Mouse (Mus musculus): ENCODE data around the gene Mrfap1. TPM values are rescaled to one million over a fixed set of nuclear protein-coding genes. Genes with fewer than 3 reads are reported as not detected.
"Not testable (repeated sequence)": the region's sequence is repeated elsewhere in the genome, so short reads cannot be mapped to it uniquely, and the experiment has no call there.

The Mrfap1 gene
- polyA plus RNA-seq, 1 experiment, result 47.5 TPM

DNA sequence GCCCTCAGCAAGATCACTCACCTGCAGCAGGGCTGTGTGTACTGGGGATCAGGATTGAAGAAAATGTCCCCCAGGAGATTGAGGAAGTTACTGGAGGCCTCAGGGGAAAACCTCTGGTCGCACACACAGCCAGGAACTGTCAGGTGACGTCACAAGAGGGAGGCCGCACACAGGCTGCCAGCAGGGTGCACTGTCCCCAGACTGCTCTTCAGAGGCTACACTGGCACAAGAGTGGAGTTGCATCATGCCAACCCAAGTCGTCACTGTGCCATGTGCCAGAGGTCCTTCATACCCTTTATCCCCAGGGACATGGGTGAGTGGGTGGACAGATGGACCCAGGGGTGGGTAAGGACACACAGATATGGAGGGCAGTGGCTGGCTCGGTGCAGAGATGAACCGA, 18.0 kb upstream of the Mrfap1 start:
- Histone ChIP-seq H3K4me3 (ENCODE audit: extremely low read depth, insufficient read depth, insufficient read length) (no peak overlapping the region), H3K27me3 (ENCODE audit: control insufficient read depth, insufficient read depth, low read length) (no peaks in the 10 kb centered on the region), H3K36me3 (ENCODE audit: control insufficient read depth, insufficient read depth, low read length) (peaks cover 38% of the 10 kb centered on the region), H3K27ac (ENCODE audit: insufficient read depth, low read length) (no peak overlapping the region), H3K4me1 (ENCODE audit: control insufficient read depth, insufficient read depth, insufficient read length) (peaks cover 2% of the 10 kb centered on the region; the same call in 1 of the 2 replicates)
- WGBS, result 61% methylated on average over 6 of the region's 6 CpGs
- TF ChIP-seq CTCF (IDR thresholded peaks at IDR 0.05; ENCODE audit: extremely low read depth, insufficient read depth, insufficient read length, insufficient replicate concordance), result peak; percentile 23; the same call in 1 of the 2 replicates
- TF ChIP-seq POLR2A (IDR thresholded peaks at IDR 0.05; ENCODE audit: low read depth, low read length), result no peak
- DNase-seq (ENCODE audit: low read depth in 1 of 2, low spot score in 2 of 2), result peak in 1 of 2 experiments; percentile 37

GRCm38 (mm10) chr5:36811413-36811812, 14.8 kb upstream of the Mrfap1 start:
- no peak overlapping the region for H3K4me3 ChIP-seq (ENCODE audit: extremely low read depth, insufficient read depth, insufficient read length)
- H3K27ac ChIP-seq (ENCODE audit: insufficient read depth, low read length), result no peak overlapping the region
- H3K27me3 ChIP-seq (ENCODE audit: control insufficient read depth, insufficient read depth, low read length), result no peaks in the 10 kb centered on the region
- peak in 1 of 2 experiments; percentile 55 for DNase-seq (ENCODE audit: low read depth in 1 of 2, low spot score in 2 of 2)
- 27% methylated on average over 3 of the region's 3 CpGs for WGBS
- H3K36me3 ChIP-seq (ENCODE audit: control insufficient read depth, insufficient read depth, low read length), result peaks cover 27% of the 10 kb centered on the region
- peaks cover 2% of the 10 kb centered on the region; the same call in 1 of the 2 replicates for H3K4me1 ChIP-seq (ENCODE audit: control insufficient read depth, insufficient read depth, insufficient read length)
- TF ChIP-seq CTCF (IDR thresholded peaks at IDR 0.05; ENCODE audit: extremely low read depth, insufficient read depth, insufficient read length, insufficient replicate concordance) (peak; percentile 79; the same call in 1 of the 2 replicates), POLR2A (IDR thresholded peaks at IDR 0.05; ENCODE audit: low read depth, low read length) (no peak)

DNA sequence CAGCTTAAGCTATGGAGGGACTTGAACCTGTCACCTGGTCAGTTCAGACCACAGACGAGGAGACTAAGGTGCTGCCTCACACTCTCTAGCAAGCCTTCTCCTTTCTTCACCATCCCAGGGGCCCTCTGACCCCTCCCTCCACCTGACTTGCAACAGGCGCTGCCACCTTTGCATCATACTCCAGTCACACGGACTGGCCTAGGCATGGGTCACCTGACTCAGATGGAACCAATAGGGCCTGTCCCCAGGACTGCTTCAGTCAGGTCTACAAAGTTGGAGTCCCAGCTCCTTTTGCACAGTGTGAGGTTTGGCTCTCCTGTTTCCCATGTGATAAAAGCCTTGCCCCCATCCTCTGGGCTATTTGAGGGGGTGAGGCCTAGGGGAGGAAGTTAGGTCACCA, 14.1 kb upstream of the Mrfap1 start:
- Histone ChIP-seq H3K4me3 (ENCODE audit: extremely low read depth, insufficient read depth, insufficient read length) (no peak overlapping the region), H3K4me1 (ENCODE audit: control insufficient read depth, insufficient read depth, insufficient read length) (peaks cover 2% of the 10 kb centered on the region; the same call in 1 of the 2 replicates), H3K36me3 (ENCODE audit: control insufficient read depth, insufficient read depth, low read length) (peaks cover 27% of the 10 kb centered on the region), H3K27me3 (ENCODE audit: control insufficient read depth, insufficient read depth, low read length) (no peaks in the 10 kb centered on the region), H3K27ac (ENCODE audit: insufficient read depth, low read length) (no peak overlapping the region)
- DNase-seq (ENCODE audit: low read depth in 1 of 2, low spot score in 2 of 2), result no peak
- TF ChIP-seq CTCF (IDR thresholded peaks at IDR 0.05; ENCODE audit: extremely low read depth, insufficient read depth, insufficient read length, insufficient replicate concordance), result no peak
- WGBS, result 88% methylated on average over 3 of the region's 3 CpGs

- 95% methylated on average over 7 of the region's 7 CpGs for WGBS
- Histone ChIP-seq H3K27me3 (ENCODE audit: control insufficient read depth, insufficient read depth, low read length) (no peaks in the 10 kb centered on the region), H3K27ac (ENCODE audit: insufficient read depth, low read length) (no peak overlapping the region), H3K4me3 (ENCODE audit: extremely low read depth, insufficient read depth, insufficient read length) (no peak overlapping the region), H3K4me1 (ENCODE audit: control insufficient read depth, insufficient read depth, insufficient read length) (no peaks in the 10 kb centered on the region), H3K36me3 (ENCODE audit: control insufficient read depth, insufficient read depth, low read length) (peaks cover 20% of the 10 kb centered on the region)
- no peak for TF ChIP-seq POLR2A (IDR thresholded peaks at IDR 0.05; ENCODE audit: low read depth, low read length)
- no peak for TF ChIP-seq CTCF (IDR thresholded peaks at IDR 0.05; ENCODE audit: extremely low read depth, insufficient read depth, insufficient read length, insufficient replicate concordance)
- no peak for DNase-seq (ENCODE audit: low read depth in 1 of 2, low spot score in 2 of 2)
Observed at GRCm38 (mm10) chr5:36809123-36809522, 12.6 kb upstream of the Mrfap1 start.

GRCm38 (mm10) chr5:36807106-36807505, 10.5 kb upstream of the Mrfap1 start:
- TF ChIP-seq CTCF (IDR thresholded peaks at IDR 0.05; ENCODE audit: extremely low read depth, insufficient read depth, insufficient read length, insufficient replicate concordance) (no peak), POLR2A (IDR thresholded peaks at IDR 0.05; ENCODE audit: low read depth, low read length) (no peak)
- no peak for DNase-seq (ENCODE audit: low read depth in 1 of 2, low spot score in 2 of 2)
- 74% methylated on average over 5 of the region's 5 CpGs for WGBS
- Histone ChIP-seq H3K27ac (ENCODE audit: insufficient read depth, low read length) (no peak overlapping the region), H3K4me1 (ENCODE audit: control insufficient read depth, insufficient read depth, insufficient read length) (no peaks in the 10 kb centered on the region), H3K36me3 (ENCODE audit: control insufficient read depth, insufficient read depth, low read length) (peaks cover 10% of the 10 kb centered on the region), H3K4me3 (ENCODE audit: extremely low read depth, insufficient read depth, insufficient read length) (no peak overlapping the region), H3K27me3 (ENCODE audit: control insufficient read depth, insufficient read depth, low read length) (no peaks in the 10 kb centered on the region)

DNA sequence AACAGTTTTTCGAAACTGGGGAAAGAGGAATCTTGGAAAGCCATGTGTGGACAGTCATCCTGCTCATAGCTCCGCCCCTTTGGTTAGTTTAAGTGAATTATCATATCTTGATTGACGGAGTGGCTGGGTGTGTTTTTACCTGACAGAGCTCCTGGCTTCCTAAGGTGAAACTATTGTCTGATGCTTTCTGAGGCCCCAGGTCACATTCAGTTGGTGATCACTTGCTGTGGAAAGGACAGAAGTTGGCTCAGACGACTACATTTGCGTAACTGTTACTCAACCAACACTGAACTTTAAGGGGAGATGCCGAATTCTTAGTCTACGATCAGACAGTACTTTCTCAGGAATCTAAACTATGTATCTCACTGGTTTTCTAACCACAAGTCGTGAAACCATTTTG, 719 bp upstream of the Mrfap1 start:
- Histone ChIP-seq H3K27ac (ENCODE audit: insufficient read depth, low read length) (no peak overlapping the region), H3K4me1 (ENCODE audit: control insufficient read depth, insufficient read depth, insufficient read length) (no peaks in the 10 kb centered on the region; the same call in 1 of the 2 replicates), H3K27me3 (ENCODE audit: control insufficient read depth, insufficient read depth, low read length) (no peaks in the 10 kb centered on the region), H3K4me3 (ENCODE audit: extremely low read depth, insufficient read depth, insufficient read length) (no peak overlapping the region), H3K36me3 (ENCODE audit: control insufficient read depth, insufficient read depth, low read length) (peaks cover 1% of the 10 kb centered on the region; the same call in 1 of the 2 replicates)
- 73% methylated on average over 8 of the region's 8 CpGs for WGBS
- TF ChIP-seq CTCF (IDR thresholded peaks at IDR 0.05; ENCODE audit: extremely low read depth, insufficient read depth, insufficient read length, insufficient replicate concordance), result no peak
- no peak for TF ChIP-seq POLR2A (IDR thresholded peaks at IDR 0.05; ENCODE audit: low read depth, low read length)
- no peak for DNase-seq (ENCODE audit: low read depth in 1 of 2, low spot score in 2 of 2)

GRCm38 (mm10) chr5:36795647-36796295, 801 bp downstream of the Mrfap1 start:
- H3K27ac ChIP-seq (ENCODE audit: insufficient read depth, low read length), result peak overlapping the region; percentile 98
- H3K36me3 ChIP-seq (ENCODE audit: control insufficient read depth, insufficient read depth, low read length); H3K27me3 ChIP-seq (ENCODE audit: control insufficient read depth, insufficient read depth, low read length); H3K4me1 ChIP-seq (ENCODE audit: control insufficient read depth, insufficient read depth, insufficient read length): not testable (repeated sequence)
- DNase-seq (ENCODE audit: low read depth in 1 of 2, low spot score in 2 of 2), result peak; percentile 28 to 50
- WGBS, result 1% methylated on average over 36 of the region's 37 CpGs
- H3K4me3 ChIP-seq (ENCODE audit: extremely low read depth, insufficient read depth, insufficient read length), result peak overlapping the region; percentile 65

Data from spleen, adult 2 months (tissue).